Mouse (Mus musculus): ENCODE results near the gene Rhox7a. TPM values are rescaled to one million over a fixed set of nuclear protein-coding genes. Genes with fewer than 3 reads are reported as not detected.

Rhox7a gene
- polyA plus RNA-seq, 1 experiment from 2014 or later, result not detected

Other genes starting within 250 kb of the Rhox7a start
- not detected in 2 replicates for gene Rhox4f, start 224.0 kb upstream of the Rhox7a start, polyA plus RNA-seq (2014; fragmentation: Nextera tagmentation; extraction: Ambion mirVana)
- gene Rhox3g, start 203.1 kb upstream of the Rhox7a start, polyA plus RNA-seq (2014; fragmentation: Nextera tagmentation; extraction: Ambion mirVana), result not detected in 2 replicates
- not detected in 2 replicates for gene Rhox2g, start 188.2 kb upstream of the Rhox7a start, polyA plus RNA-seq (2014; fragmentation: Nextera tagmentation; extraction: Ambion mirVana)
- not detected in 2 replicates for gene Rhox4g, start 180.4 kb upstream of the Rhox7a start, polyA plus RNA-seq (2014; fragmentation: Nextera tagmentation; extraction: Ambion mirVana)
- not detected in 2 replicates for gene Rhox3h, start 162.9 kb upstream of the Rhox7a start, polyA plus RNA-seq (2014; fragmentation: Nextera tagmentation; extraction: Ambion mirVana)
- gene Rhox2h, start 158.4 kb upstream of the Rhox7a start, polyA plus RNA-seq (2014; fragmentation: Nextera tagmentation; extraction: Ambion mirVana), result not detected in 2 replicates
- 0.37 TPM in 1 of 2 replicates, not detected in the other for gene Rhox5, start 26.8 kb upstream of the Rhox7a start, polyA plus RNA-seq (2014; fragmentation: Nextera tagmentation; extraction: Ambion mirVana)
- gene Rhox6, start 4.8 kb upstream of the Rhox7a start, polyA plus RNA-seq (2014; fragmentation: Nextera tagmentation; extraction: Ambion mirVana), result not detected in 2 replicates
- not detected in 2 replicates for gene Rhox8, start 47.3 kb downstream of the Rhox7a start, polyA plus RNA-seq (2014; fragmentation: Nextera tagmentation; extraction: Ambion mirVana)
- gene Rhox7b, start 65.5 kb downstream of the Rhox7a start, polyA plus RNA-seq (2014; fragmentation: Nextera tagmentation; extraction: Ambion mirVana), result not detected in 2 replicates
- gene Rhox9, start 70.1 kb downstream of the Rhox7a start, polyA plus RNA-seq (2014; fragmentation: Nextera tagmentation; extraction: Ambion mirVana), result not detected in 2 replicates
- gene Btg1-ps1, start 187.1 kb downstream of the Rhox7a start, polyA plus RNA-seq (2014; fragmentation: Nextera tagmentation; extraction: Ambion mirVana), result not detected in 2 replicates
- gene Btg1-ps2, start 211.4 kb downstream of the Rhox7a start, polyA plus RNA-seq (2014; fragmentation: Nextera tagmentation; extraction: Ambion mirVana), result not detected in 2 replicates
- gene Rhox10, start 234.8 kb downstream of the Rhox7a start, polyA plus RNA-seq (2014; fragmentation: Nextera tagmentation; extraction: Ambion mirVana), result not detected in 2 replicates

Measured in neural tube, embryonic 14.5 days (tissue).